Mouse (Mus musculus) v-Abl transformed pro-B cells (cell line): ENCODE results near the gene Rhov.

Experiments
- in situ Hi-C, 2 experiments: fragments of 400-800 bp; cut with MboI; formaldehyde crosslinking; loops; one replicate each; pipeline ENCODE4 v1.15.1; 2025; ENCODE audit not compliant: unreplicated experiment in 2 of 2

Gene Rhov

GRCm38 (mm10) chr2:119242548-119242947 is 28.5 kb downstream of the Rhov start:
- in situ Hi-C loops, result no loop called here

- in situ Hi-C loops, result no loop called here
Observed at GRCm38 (mm10) chr2:119240819-119241186, 30.3 kb downstream of the Rhov start.

GRCm38 (mm10) chr2:119240075-119240818 is 30.8 kb downstream of the Rhov start:
- in situ Hi-C loops, result no loop called here

- in situ Hi-C loops, result no loop called here
Observed at GRCm38 (mm10) chr2:119238671-119239070, 32.4 kb downstream of the Rhov start.

- in situ Hi-C loops, result no loop called here
Observed at GRCm38 (mm10) chr2:119237871-119238220, 33.2 kb downstream of the Rhov start.

GRCm38 (mm10) chr2:119237210-119237870 is 33.7 kb downstream of the Rhov start, which contains the start of gene Spint1:
Gene Spint1, plus strand, starts transcription at chr2:119237362.
- in situ Hi-C loops, result no loop called here

GRCm38 (mm10) chr2:119236682-119237209 is 34.3 kb downstream of the Rhov start:
- in situ Hi-C loops, result no loop called here

GRCm38 (mm10) chr2:119229775-119230704 is 41.0 kb downstream of the Rhov start, which contains the start of gene Ppp1r14d:
Gene Ppp1r14d, minus strand, starts transcription at chr2:119229906.
- in situ Hi-C loops, result no loop called here
